Mouse (Mus musculus) cortical plate, adult 2 months (tissue): ENCODE measurements around the gene F12.

ENCODE experiments used
- CTCF ChIP-seq: fragments of 200-500 bp; IDR thresholded peaks from 2 replicates; pipeline ENCODE4 v1.5.1; 2011; ENCODE audit warnings: mild to moderate bottlenecking, control low read depth, low read length; ENCODE audit not compliant: insufficient read depth; ENCODE audit errors: extremely low read depth
- POLR2A ChIP-seq: fragments of 200-500 bp; IDR thresholded peaks from 2 replicates; pipeline ENCODE4 v1.6.1; 2011; ENCODE audit warnings: mild to moderate bottlenecking, low read length, control low read depth; ENCODE audit not compliant: insufficient read depth; ENCODE audit errors: extremely low read depth

GRCm38 (mm10) chr13:55447543-55447943 lies 20.9 kb upstream of the F12 start:
- TF ChIP-seq CTCF (no peak), POLR2A (no peak)
